Mouse (Mus musculus): ENCODE measurements around the gene Hmg20a.

- TF ChIP-seq EP300 (IDR thresholded peaks at IDR 0.05; ENCODE audit: low read depth) (no peak), CTCF (IDR thresholded peaks at IDR 0.05; ENCODE audit: low read depth) (no peak)
These were observed 44.6 kb downstream of the Hmg20a start for GRCm38 (mm10) chr9:56463046-56463445.

All from liver, embryonic 14.5 days (tissue).